Mouse (Mus musculus): ENCODE measurements at regions not wholly inside any gene's neighbourhood (a gene's known extent, or its start where the extent isn't known, plus 50 kb on each side); places are given as distances from the start of the nearest gene placed in this dataset.

DNA sequence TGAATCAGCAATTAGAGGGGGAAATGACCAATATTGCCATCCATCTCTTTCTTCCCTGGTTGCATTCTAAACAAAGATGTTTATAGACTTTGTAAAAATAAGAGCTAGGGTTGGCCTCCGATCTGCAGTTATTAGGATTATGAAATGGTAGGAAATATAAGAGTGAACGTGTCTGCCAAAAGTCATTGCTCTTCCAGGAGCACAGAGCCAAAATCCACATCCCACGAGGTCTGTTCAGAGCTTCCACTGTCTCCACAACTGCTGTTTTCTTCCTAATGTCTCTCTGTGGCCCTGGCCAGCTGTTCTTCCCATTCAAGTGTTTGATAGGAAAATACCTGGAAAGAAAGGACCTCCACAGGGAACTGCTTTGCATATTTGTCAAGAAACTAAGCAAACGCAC is 230.2 kb upstream of the Mon1b start:
- Histone ChIP-seq H3K79me2 (ENCODE audit: control insufficient read depth, insufficient read depth, low read length, poor library complexity) (no peaks in the 10 kb centered on the region), H3K27ac (ENCODE audit: control insufficient read depth, low read depth, low read length) (no peak overlapping the region), H3K4me3 (ENCODE audit: control insufficient read depth in 1 of 2, insufficient read depth in 1 of 2, low read depth in 2 of 2, low read length in 2 of 2) (no peak overlapping the region), H3K4me1 (ENCODE audit: control insufficient read depth in 1 of 2, insufficient read depth in 2 of 2, low read length in 2 of 2) (no peaks in the 10 kb centered on the region), H3K27me3 (ENCODE audit: control insufficient read depth in 1 of 2, insufficient read depth in 2 of 2, low read length in 2 of 2) (no peaks in the 10 kb centered on the region), H3K9ac (ENCODE audit: control insufficient read depth, low read depth, low read length, poor library complexity, severe bottlenecking) (no peak overlapping the region), H3K36me3 (ENCODE audit: control insufficient read depth in 1 of 2, insufficient read depth in 2 of 2, low read length in 2 of 2) (no peaks in the 10 kb centered on the region), H3K9me3 (replicated peaks; ENCODE audit: insufficient read depth, low read length) (no peaks in the 10 kb centered on the region)
- no peak for DNase-seq (ENCODE audit: low read depth, low spot score)
- TF ChIP-seq ZC3H11A (IDR thresholded peaks at IDR 0.05; ENCODE audit: low read depth, low read length) (no peak), MXI1 (IDR thresholded peaks at IDR 0.05; ENCODE audit: low read depth, low read length) (no peak), MEF2A (IDR thresholded peaks at IDR 0.05; ENCODE audit: extremely low read depth, insufficient replicate concordance, low read depth, low read length, poor library complexity, severe bottlenecking) (no peak), UBTF (IDR thresholded peaks at IDR 0.05; ENCODE audit: borderline replicate concordance, insufficient read depth, low read depth, low read length) (no peak), POLR2A (IDR thresholded peaks at IDR 0.05; ENCODE audit: control insufficient read depth in 1 of 2, insufficient read depth in 1 of 2, low read depth in 1 of 2, low read length in 2 of 2, poor library complexity in 1 of 2) (no peak), TCF12 (IDR thresholded peaks at IDR 0.05; ENCODE audit: low read depth, low read length) (no peak), RCOR1 (IDR thresholded peaks at IDR 0.05; ENCODE audit: low read depth, low read length) (no peak), MAFK (IDR thresholded peaks at IDR 0.05; ENCODE audit: borderline replicate concordance, low read depth, low read length) (no peak), BHLHE40 (IDR thresholded peaks at IDR 0.05; ENCODE audit: borderline replicate concordance, low read depth, low read length) (no peak), POLR2AphosphoS2 (IDR thresholded peaks at IDR 0.05; ENCODE audit: low read length) (no peak), GATA1 (IDR thresholded peaks at IDR 0.05; ENCODE audit: low read depth, low read length) (no peak), SIN3A (IDR thresholded peaks at IDR 0.05; ENCODE audit: low read length) (no peak), CHD2 (IDR thresholded peaks at IDR 0.05; ENCODE audit: low read length) (no peak), USF1 (IDR thresholded peaks at IDR 0.05; ENCODE audit: low read depth, low read length) (no peak), TAL1 (IDR thresholded peaks at IDR 0.05; ENCODE audit: low read length) (no peak), ETS1 (IDR thresholded peaks at IDR 0.05; ENCODE audit: low read depth, low read length) (no peak), TBP (IDR thresholded peaks at IDR 0.05; ENCODE audit: low read depth, low read length) (no peak), GABPA (IDR thresholded peaks at IDR 0.05; ENCODE audit: low read depth, low read length) (no peak), MYC (IDR thresholded peaks at IDR 0.05; ENCODE audit: low read depth, low read length) (no peak)

DNA sequence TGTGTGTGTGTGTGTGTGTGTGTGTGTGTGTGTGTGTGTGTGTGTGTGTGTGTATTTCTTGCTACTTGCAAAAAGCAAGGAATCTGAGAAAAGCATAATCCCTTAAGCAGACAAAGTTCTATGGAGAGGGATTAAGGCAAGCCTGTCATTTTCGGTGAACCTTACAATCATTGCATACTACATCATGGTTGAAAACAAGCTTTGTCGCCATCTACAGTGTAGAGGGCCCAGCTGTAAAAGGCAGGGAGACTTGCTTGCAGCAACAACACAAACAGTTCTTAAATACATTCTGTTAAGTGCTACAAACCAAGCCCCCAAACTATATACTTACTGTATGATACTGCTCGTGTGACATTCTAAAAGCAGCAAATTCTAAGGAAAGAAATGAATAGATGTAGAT is 216.0 kb upstream of the Mon1b start:
- Histone ChIP-seq H3K27ac (ENCODE audit: control insufficient read depth, low read depth, low read length) (no peak overlapping the region), H3K4me3 (ENCODE audit: control insufficient read depth in 1 of 2, insufficient read depth in 1 of 2, low read depth in 2 of 2, low read length in 2 of 2) (no peak overlapping the region), H3K79me2 (ENCODE audit: control insufficient read depth, insufficient read depth, low read length, poor library complexity) (no peaks in the 10 kb centered on the region), H3K9ac (ENCODE audit: control insufficient read depth, low read depth, low read length, poor library complexity, severe bottlenecking) (no peak overlapping the region), H3K9me3 (replicated peaks; ENCODE audit: insufficient read depth, low read length) (no peaks in the 10 kb centered on the region), H3K36me3 (ENCODE audit: control insufficient read depth in 1 of 2, insufficient read depth in 2 of 2, low read length in 2 of 2) (no peaks in the 10 kb centered on the region), H3K27me3 (ENCODE audit: control insufficient read depth in 1 of 2, insufficient read depth in 2 of 2, low read length in 2 of 2) (no peaks in the 10 kb centered on the region), H3K4me1 (ENCODE audit: control insufficient read depth in 1 of 2, insufficient read depth in 2 of 2, low read length in 2 of 2) (no peaks in the 10 kb centered on the region)
- DNase-seq (ENCODE audit: low read depth, low spot score), result no peak
- no peak for TF ChIP-seq GATA1 (IDR thresholded peaks at IDR 0.05; ENCODE audit: low read depth, low read length)
